Comparison of ENCODE assay signal across 8 mouse cellular contexts in the genomic region with DNA sequence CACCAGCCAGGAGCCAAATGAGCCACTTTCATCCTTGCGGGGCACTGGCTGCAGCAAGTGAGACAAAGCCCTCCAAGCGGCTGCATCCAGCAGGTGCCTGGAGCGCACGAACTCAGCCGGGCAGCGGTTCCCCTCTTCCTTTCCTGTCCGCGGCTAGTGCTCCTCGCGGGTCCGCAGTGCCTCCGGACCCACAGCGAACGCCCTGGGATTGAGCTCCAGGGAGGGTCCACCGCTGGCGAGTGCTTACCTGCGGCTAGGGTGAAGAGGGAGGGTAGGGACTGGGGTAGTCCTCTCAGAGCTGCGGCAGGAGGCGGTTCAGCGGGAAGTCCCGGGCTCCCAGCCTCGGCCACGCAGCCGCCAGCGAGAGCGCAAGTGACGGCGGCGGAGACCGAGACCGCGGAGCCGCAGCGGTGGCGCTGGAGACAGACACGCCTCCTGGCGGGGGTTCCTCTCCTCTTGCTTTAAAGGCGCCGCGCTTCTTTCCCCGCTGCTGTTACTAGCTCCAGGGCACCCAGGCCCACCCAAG. TPM values are rescaled to one million over a fixed set of nuclear protein-coding genes. Genes with fewer than 3 reads are reported as not detected.
A peak's percentile ranks its signal among the peaks of the same experiment; 100 is the strongest.
DNase-seq lines count a peak whose midpoint lies in the region; ATAC-seq and TF ChIP-seq lines count a peak whose summit lies in the region.

A gene (minus strand): TSS at position 386 of the 526 bp plus-strand sequence.

- peak within 1 kb of the TSS; percentile 92 for H3K4me2 ChIP-seq in lung, embryonic 15.5 days
- H3K4me2 ChIP-seq in kidney, postnatal 0 days (ENCODE audit: low read length): peak within 1 kb of the TSS; percentile 81
- peak within 1 kb of the TSS; percentile 61 for H3K4me2 ChIP-seq in liver, embryonic 13.5 days

- WGBS in lung, embryonic 15.5 days: under 1% methylated on average over 35 of the region's 41 CpGs
- WGBS in kidney, postnatal 0 days: 0% methylated on average over 41 of the region's 41 CpGs
- WGBS in liver, embryonic 13.5 days (ENCODE audit: insufficient replicate concordance): 1% methylated on average over 34 of the region's 41 CpGs

- no peak for DNase-seq in lung, postnatal 36 days
- DNase-seq in kidney, postnatal 0 days (ENCODE audit: low spot score): peak; percentile 61
- DNase-seq in liver, embryonic 13.5 days: no peak
- peak; percentile 86 for DNase-seq in retina, embryonic 14.5 days (ENCODE audit: low spot score)
- no peak for DNase-seq in B cell, adult 2 months

- H3K27ac ChIP-seq in lung, embryonic 15.5 days: no peak within 1 kb of the TSS
- H3K27ac ChIP-seq in cortical plate, adult 2 months (ENCODE audit: insufficient read depth, low read length): 0 out of 2 replicates have a peak within 1 kb of the TSS, but pooled peaks have one; percentile 37
- H3K27ac ChIP-seq in kidney, postnatal 0 days: no peak within 1 kb of the TSS
- H3K27ac ChIP-seq in liver, embryonic 13.5 days: no peak within 1 kb of the TSS

- peaks cover 28% of the 10 kb centered on the region for H3K27me3 ChIP-seq in lung, embryonic 15.5 days
- no peaks in the 10 kb centered on the region for H3K27me3 ChIP-seq in kidney, postnatal 0 days (ENCODE audit: insufficient read depth, low read length)
- peaks cover 21% of the 10 kb centered on the region for H3K27me3 ChIP-seq in liver, embryonic 13.5 days

- no peak within 1 kb of the TSS for H3K9ac ChIP-seq in lung, embryonic 15.5 days
- peak within 1 kb of the TSS; percentile 3; the same call in 1 of the 2 replicates for H3K9ac ChIP-seq in kidney, postnatal 0 days (ENCODE audit: low read depth, low read length)
- no peak within 1 kb of the TSS for H3K9ac ChIP-seq in liver, embryonic 13.5 days

- ATAC-seq in lung, embryonic 15.5 days (ENCODE audit: borderline replicate concordance, extremely low read depth, low FRiP score, low TSS enrichment): peak; percentile 62; the same call in 1 of the 2 replicates
- ATAC-seq in granulocyte monocyte progenitor cell, adult 5-6 weeks (replicated peaks; ENCODE audit: poor library complexity, severe bottlenecking): peak; percentile 65
- ATAC-seq in kidney, postnatal 0 days (replicated peaks; ENCODE audit: low FRiP score, low read depth): peak; percentile 71
- ATAC-seq in liver, embryonic 13.5 days (ENCODE audit: low read depth): no peak

- TF ChIP-seq POLR2A in cortical plate, adult 2 months (IDR thresholded peaks at IDR 0.05; ENCODE audit: extremely low read depth, insufficient read depth, low read length): peak; percentile 47; the same call in 1 of the 2 replicates

- peaks cover 3% of the 10 kb centered on the region for H3K4me1 ChIP-seq in lung, embryonic 15.5 days
- no peaks in the 10 kb centered on the region; the same call in 1 of the 2 replicates for H3K4me1 ChIP-seq in cortical plate, adult 2 months (ENCODE audit: control insufficient read depth, insufficient read depth, low read length)
- H3K4me1 ChIP-seq in kidney, postnatal 0 days (replicated peaks; ENCODE audit: insufficient read depth, low read length): 0 out of 2 replicates have a peak, but pooled peaks cover under 1% of the 10 kb centered on the region
- H3K4me1 ChIP-seq in liver, embryonic 13.5 days (replicated peaks): no peaks in the 10 kb centered on the region

- no peaks in the 10 kb centered on the region for H3K36me3 ChIP-seq in lung, embryonic 15.5 days
- no peaks in the 10 kb centered on the region for H3K36me3 ChIP-seq in kidney, postnatal 0 days (ENCODE audit: insufficient read depth, low read length)
- no peaks in the 10 kb centered on the region for H3K36me3 ChIP-seq in liver, embryonic 13.5 days

- no peak for TF ChIP-seq CTCF in cortical plate, adult 2 months (IDR thresholded peaks at IDR 0.05; ENCODE audit: extremely low read depth, insufficient read depth, low read length)
- TF ChIP-seq CTCF in kidney, postnatal 0 days (IDR thresholded peaks at IDR 0.05; ENCODE audit: low read depth): peak; percentile 47

- no peaks in the 10 kb centered on the region for H3K9me3 ChIP-seq in lung, embryonic 15.5 days
- H3K9me3 ChIP-seq in kidney, postnatal 0 days (replicated peaks; ENCODE audit: low read length): no peaks in the 10 kb centered on the region
- no peaks in the 10 kb centered on the region for H3K9me3 ChIP-seq in liver, embryonic 13.5 days (replicated peaks)

- peak within 1 kb of the TSS; percentile 50 for H3K4me3 ChIP-seq in lung, embryonic 15.5 days
- H3K4me3 ChIP-seq in cortical plate, adult 2 months (ENCODE audit: insufficient read depth, low read length): peak within 1 kb of the TSS; percentile 72
- peak within 1 kb of the TSS; percentile 48 for H3K4me3 ChIP-seq in kidney, postnatal 0 days (replicated peaks; ENCODE audit: low read depth, low read length)
- H3K4me3 ChIP-seq in liver, embryonic 13.5 days (replicated peaks): peak within 1 kb of the TSS; percentile 40

RNA-seq across cellular contexts. Expression of the gene that starts here (rescaled TPM):
- polyA plus RNA-seq in lung, embryonic 15.5 days (2015; fragmentation: Nextera tagmentation; extraction: Ambion mirVana): 0.47 and 0.59 TPM in 2 replicates
- 30.7 and 31.4 TPM in 2 replicates for polyA plus RNA-seq in cortical plate, adult 2 months (2012; rRNA removed)
- not detected in 2 replicates for total RNA-seq in granulocyte monocyte progenitor cell, adult 5-6 weeks (2014; fragmentation: Nextera tagmentation)
- not detected in 2 replicates for total RNA-seq in granulocyte monocyte progenitor cell, adult 5-6 weeks (2017)
- 1.8 and 2.1 TPM in 2 replicates for polyA plus RNA-seq in kidney, postnatal 0 days (2015; fragmentation: Nextera tagmentation; extraction: Ambion mirVana)
- polyA plus RNA-seq in liver, embryonic 13.5 days (2015; fragmentation: Nextera tagmentation; extraction: Ambion mirVana): 0.08 and 0.14 TPM in 2 replicates

Comparison
In these comparisons a context has a peak if more than half of its experiments do, and no peak if none do; other contexts are left out.
1. RNA of the gene that starts here (polyA plus RNA-seq): 30.7 to 31.4 TPM in cortical plate, adult 2 months; 1.8 to 2.1 TPM in kidney, postnatal 0 days, 0.47 to 0.59 TPM in lung, embryonic 15.5 days and 0.08 to 0.14 TPM in liver, embryonic 13.5 days; every median in the first group is over 10 times any median in the second.
2. Peak in ATAC-seq, H3K4me3 ChIP-seq and H3K4me2 ChIP-seq in lung, embryonic 15.5 days; RNA of the gene not detected or under 1 TPM.
3. Peak in ATAC-seq in granulocyte monocyte progenitor cell, adult 5-6 weeks; RNA of the gene not detected or under 1 TPM.
4. DNase-seq: peak in kidney, postnatal 0 days (single experiment) and retina, embryonic 14.5 days (single experiment); none in lung, postnatal 36 days (single experiment), liver, embryonic 13.5 days (single experiment) and B cell, adult 2 months (0 of 2).
5. Peak in every context shown above with its lines, with median percentiles within 50 percentile points of each other: H3K4me2 ChIP-seq and H3K4me3 ChIP-seq.